Mouse (Mus musculus): ENCODE measurements around the gene Fgd4. TPM values are rescaled to one million over a fixed set of nuclear protein-coding genes. Genes with fewer than 3 reads are reported as not detected.

The Fgd4 gene
- polyA plus RNA-seq, 1 experiment from 2014 or later = 24.2 TPM

DNA sequence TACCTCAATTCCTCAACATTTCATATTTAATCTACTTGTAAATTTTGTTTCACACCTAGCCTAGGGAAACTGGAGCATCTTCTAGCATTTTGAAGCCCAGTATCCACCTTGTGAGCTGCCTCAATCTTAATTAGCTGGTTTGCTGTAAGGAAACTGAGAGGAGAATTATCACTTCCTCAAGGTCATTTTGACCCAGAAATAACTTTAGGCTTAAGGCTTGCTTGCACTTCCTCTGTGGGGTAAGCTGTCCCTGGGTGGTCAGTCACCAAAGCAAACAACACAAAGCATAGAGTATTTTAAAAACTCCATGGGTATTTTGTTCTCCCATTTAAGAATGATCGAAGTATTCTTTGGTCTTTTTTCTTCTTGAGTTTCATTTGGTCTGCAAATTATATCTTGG lies 27.2 kb downstream of the Fgd4 start:
- Histone ChIP-seq H3K4me2 (replicated peaks) (no peak overlapping the region), H3K9ac (no peak overlapping the region), H3K27me3 (ENCODE audit: control insufficient read depth, insufficient read depth, low read length) (no peaks in the 10 kb centered on the region), H3K27ac (no peak overlapping the region), H3K4me3 (replicated peaks; ENCODE audit: low read length) (no peak overlapping the region), H3K9me3 (ENCODE audit: control insufficient read depth, low read length) (no peaks in the 10 kb centered on the region), H3K4me1 (replicated peaks; ENCODE audit: control insufficient read depth, insufficient read depth, low read length) (no peaks in the 10 kb centered on the region), H3K36me3 (replicated peaks; ENCODE audit: control insufficient read depth, insufficient read depth) (no peaks in the 10 kb centered on the region)
- no peak for ATAC-seq (ENCODE audit: low FRiP score)
- 98% methylated on average over 1 of the region's 1 CpGs for WGBS
- DNase-seq (ENCODE audit: low spot score) = no peak

DNA sequence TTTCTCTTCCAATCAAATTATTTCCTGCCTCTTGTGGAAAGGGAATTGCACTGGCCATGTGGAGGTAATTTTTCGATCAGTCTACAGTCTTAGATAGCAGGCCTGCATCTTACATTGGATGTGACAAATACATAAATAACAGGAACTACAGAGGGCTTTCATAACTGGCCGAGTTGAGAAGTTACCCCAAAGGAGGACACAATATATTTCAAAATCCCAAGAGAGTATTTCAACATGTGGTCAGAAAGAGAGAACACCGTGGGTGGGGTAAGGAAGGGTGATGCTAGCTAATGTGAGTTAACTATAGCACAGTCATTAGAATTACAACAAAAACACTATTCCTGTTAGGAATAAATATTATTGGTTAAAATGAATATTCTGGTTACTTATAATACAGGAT lies 29.0 kb downstream of the Fgd4 start:
- DNase-seq (ENCODE audit: low spot score) = no peak
- ATAC-seq (ENCODE audit: low FRiP score) = no peak
- H3K36me3 ChIP-seq (replicated peaks; ENCODE audit: control insufficient read depth, insufficient read depth) = no peaks in the 10 kb centered on the region
- H3K9ac ChIP-seq = no peak overlapping the region
- no peak overlapping the region for H3K4me3 ChIP-seq (replicated peaks; ENCODE audit: low read length)
- H3K4me1 ChIP-seq (replicated peaks; ENCODE audit: control insufficient read depth, insufficient read depth, low read length) = no peaks in the 10 kb centered on the region
- no peak overlapping the region for H3K4me2 ChIP-seq (replicated peaks)
- no peak overlapping the region for H3K27ac ChIP-seq
- H3K27me3 ChIP-seq (ENCODE audit: control insufficient read depth, insufficient read depth, low read length) = no peaks in the 10 kb centered on the region
- no peaks in the 10 kb centered on the region for H3K9me3 ChIP-seq (ENCODE audit: control insufficient read depth, low read length)
- 84% methylated on average over 3 of the region's 3 CpGs for WGBS

GRCm38 (mm10) chr16:16566786-16567185 lies 33.6 kb downstream of the Fgd4 start:
- no peak overlapping the region for H3K27ac ChIP-seq
- 36% methylated on average over 1 of the region's 1 CpGs for WGBS
- DNase-seq (ENCODE audit: low spot score) (no peak), ATAC-seq (ENCODE audit: low FRiP score) (no peak)
- H3K4me2 ChIP-seq (replicated peaks) = no peak overlapping the region
- no peak overlapping the region for H3K9ac ChIP-seq
- H3K9me3 ChIP-seq (ENCODE audit: control insufficient read depth, low read length) = no peaks in the 10 kb centered on the region
- H3K4me1 ChIP-seq (replicated peaks; ENCODE audit: control insufficient read depth, insufficient read depth, low read length) = no peaks in the 10 kb centered on the region
- H3K4me3 ChIP-seq (replicated peaks; ENCODE audit: low read length) = no peak overlapping the region
- no peaks in the 10 kb centered on the region for H3K36me3 ChIP-seq (replicated peaks; ENCODE audit: control insufficient read depth, insufficient read depth)
- H3K27me3 ChIP-seq (ENCODE audit: control insufficient read depth, insufficient read depth, low read length) = no peaks in the 10 kb centered on the region

- H3K9me3 ChIP-seq (ENCODE audit: control insufficient read depth, low read length) = no peaks in the 10 kb centered on the region
- H3K4me2 ChIP-seq (replicated peaks) = no peak overlapping the region
- no peaks in the 10 kb centered on the region for H3K36me3 ChIP-seq (replicated peaks; ENCODE audit: control insufficient read depth, insufficient read depth)
- WGBS = 91% methylated on average over 5 of the region's 5 CpGs
- no peaks in the 10 kb centered on the region for H3K4me1 ChIP-seq (replicated peaks; ENCODE audit: control insufficient read depth, insufficient read depth, low read length)
- no peak overlapping the region for H3K4me3 ChIP-seq (replicated peaks; ENCODE audit: low read length)
- ATAC-seq (ENCODE audit: low FRiP score) = no peak
- H3K27me3 ChIP-seq (ENCODE audit: control insufficient read depth, insufficient read depth, low read length) = no peaks in the 10 kb centered on the region
- no peak overlapping the region for H3K9ac ChIP-seq
- DNase-seq (ENCODE audit: low spot score) = no peak
- H3K27ac ChIP-seq = no peak overlapping the region
Observed at GRCm38 (mm10) chr16:16566215-16566614, 34.1 kb downstream of the Fgd4 start.

GRCm38 (mm10) chr16:16565786-16566185 lies 34.6 kb downstream of the Fgd4 start:
- DNase-seq (ENCODE audit: low spot score) (no peak), ATAC-seq (ENCODE audit: low FRiP score) (no peak)
- H3K4me1 ChIP-seq (replicated peaks; ENCODE audit: control insufficient read depth, insufficient read depth, low read length) = no peaks in the 10 kb centered on the region
- no peaks in the 10 kb centered on the region for H3K27me3 ChIP-seq (ENCODE audit: control insufficient read depth, insufficient read depth, low read length)
- no peak overlapping the region for H3K4me3 ChIP-seq (replicated peaks; ENCODE audit: low read length)
- H3K27ac ChIP-seq = no peak overlapping the region
- H3K4me2 ChIP-seq (replicated peaks) = no peak overlapping the region
- no peak overlapping the region for H3K9ac ChIP-seq
- H3K36me3 ChIP-seq (replicated peaks; ENCODE audit: control insufficient read depth, insufficient read depth) = no peaks in the 10 kb centered on the region
- H3K9me3 ChIP-seq (ENCODE audit: control insufficient read depth, low read length) = no peaks in the 10 kb centered on the region

DNA sequence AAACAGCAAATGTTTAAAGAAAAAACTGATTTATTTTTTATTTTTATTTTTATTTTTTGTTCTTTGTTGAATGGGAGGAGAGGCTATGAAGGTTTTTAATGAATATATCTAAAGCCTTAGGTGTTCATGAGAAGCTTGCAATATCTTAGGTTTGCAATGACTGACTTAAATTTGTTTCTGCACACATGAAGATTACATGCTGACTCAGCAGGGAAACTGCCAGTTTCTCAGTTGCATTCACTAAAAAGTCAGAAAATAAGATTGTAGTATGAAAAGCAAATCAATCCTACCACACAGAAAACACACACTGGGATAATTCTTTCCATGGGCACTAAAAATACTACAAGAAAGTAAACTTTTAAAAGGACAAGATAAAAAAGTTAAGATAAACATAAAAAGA lies 39.6 kb downstream of the Fgd4 start:
- Histone ChIP-seq H3K4me1 (replicated peaks; ENCODE audit: control insufficient read depth, insufficient read depth, low read length) (peaks cover 20% of the 10 kb centered on the region), H3K36me3 (replicated peaks; ENCODE audit: control insufficient read depth, insufficient read depth) (no peaks in the 10 kb centered on the region), H3K9ac (no peak overlapping the region), H3K27me3 (ENCODE audit: control insufficient read depth, insufficient read depth, low read length) (no peaks in the 10 kb centered on the region), H3K27ac (0 out of 2 replicates have a peak overlapping the region, but pooled peaks have one; percentile 35), H3K9me3 (ENCODE audit: control insufficient read depth, low read length) (no peaks in the 10 kb centered on the region), H3K4me3 (replicated peaks; ENCODE audit: low read length) (no peak overlapping the region), H3K4me2 (replicated peaks) (peak overlapping the region; percentile 69; the same call in 1 of the 2 replicates)
- DNase-seq (ENCODE audit: low spot score) = no peak
- no peak for ATAC-seq (ENCODE audit: low FRiP score)

DNA sequence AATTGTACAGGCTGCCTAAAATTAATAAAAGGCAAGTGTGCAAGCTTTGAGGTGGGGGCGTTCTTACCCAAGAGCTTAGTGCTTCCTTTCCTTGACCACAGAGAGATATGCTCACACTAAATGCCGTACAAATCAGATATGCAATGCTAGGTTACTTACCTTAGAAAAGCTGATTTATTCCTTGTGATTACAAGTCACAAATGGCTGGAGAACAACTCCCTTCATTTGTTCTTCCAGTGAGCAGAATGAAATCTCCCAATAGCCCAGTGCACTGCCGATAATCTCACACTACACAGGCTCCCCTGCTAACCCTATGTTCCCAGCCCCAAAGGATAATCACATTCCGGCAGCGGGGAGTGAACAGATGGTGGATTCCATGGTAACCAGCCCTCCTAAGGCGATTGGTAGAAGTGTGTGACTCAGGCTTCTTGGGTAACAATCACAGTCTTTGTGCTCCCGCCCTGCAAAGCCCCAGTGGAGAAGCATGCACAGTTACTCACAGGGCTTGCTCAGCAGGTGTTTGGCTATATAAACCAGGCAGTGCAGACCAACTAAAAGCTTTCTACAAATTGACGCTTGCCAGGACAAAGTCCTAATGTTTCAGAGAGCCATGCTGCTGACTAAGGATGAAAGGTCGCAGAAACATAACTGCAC lies 40.3 kb downstream of the Fgd4 start:
- peak overlapping the region; percentile 72 for H3K9ac ChIP-seq
- peak overlapping the region; percentile 69 for H3K4me2 ChIP-seq (replicated peaks)
- DNase-seq (ENCODE audit: low spot score) = peak; percentile 85
- no peaks in the 10 kb centered on the region for H3K27me3 ChIP-seq (ENCODE audit: control insufficient read depth, insufficient read depth, low read length)
- peak overlapping the region; percentile 54 for H3K4me3 ChIP-seq (replicated peaks; ENCODE audit: low read length)
- H3K27ac ChIP-seq = peak overlapping the region; percentile 92
- H3K36me3 ChIP-seq (replicated peaks; ENCODE audit: control insufficient read depth, insufficient read depth) = no peaks in the 10 kb centered on the region
- WGBS = 3% methylated on average over 9 of the region's 9 CpGs
- H3K4me1 ChIP-seq (replicated peaks; ENCODE audit: control insufficient read depth, insufficient read depth, low read length) = peaks cover 23% of the 10 kb centered on the region
- ATAC-seq (ENCODE audit: low FRiP score) = peak; percentile 98
- no peaks in the 10 kb centered on the region for H3K9me3 ChIP-seq (ENCODE audit: control insufficient read depth, low read length)

GRCm38 (mm10) chr16:16559016-16559877 lies 41.1 kb downstream of the Fgd4 start:
- H3K4me3 ChIP-seq (replicated peaks; ENCODE audit: low read length) = peak overlapping the region; percentile 54
- peak overlapping the region; percentile 69 for H3K4me2 ChIP-seq (replicated peaks)
- 4% methylated on average over 3 of the region's 3 CpGs for WGBS
- peaks cover 23% of the 10 kb centered on the region for H3K4me1 ChIP-seq (replicated peaks; ENCODE audit: control insufficient read depth, insufficient read depth, low read length)
- no peaks in the 10 kb centered on the region for H3K36me3 ChIP-seq (replicated peaks; ENCODE audit: control insufficient read depth, insufficient read depth)
- H3K27ac ChIP-seq = peak overlapping the region; percentile 92
- H3K9ac ChIP-seq = peak overlapping the region; percentile 72
- no peaks in the 10 kb centered on the region for H3K9me3 ChIP-seq (ENCODE audit: control insufficient read depth, low read length)
- DNase-seq (ENCODE audit: low spot score) = peak; percentile 63
- ATAC-seq (ENCODE audit: low FRiP score) = peak; percentile 54
- no peaks in the 10 kb centered on the region for H3K27me3 ChIP-seq (ENCODE audit: control insufficient read depth, insufficient read depth, low read length)

GRCm38 (mm10) chr16:16557738-16558137 lies 42.6 kb downstream of the Fgd4 start:
- DNase-seq (ENCODE audit: low spot score) (no peak), ATAC-seq (ENCODE audit: low FRiP score) (no peak)
- no peaks in the 10 kb centered on the region for H3K27me3 ChIP-seq (ENCODE audit: control insufficient read depth, insufficient read depth, low read length)
- H3K36me3 ChIP-seq (replicated peaks; ENCODE audit: control insufficient read depth, insufficient read depth) = no peaks in the 10 kb centered on the region
- H3K9me3 ChIP-seq (ENCODE audit: control insufficient read depth, low read length) = no peaks in the 10 kb centered on the region
- peak overlapping the region; percentile 69 for H3K4me2 ChIP-seq (replicated peaks)
- peaks cover 27% of the 10 kb centered on the region for H3K4me1 ChIP-seq (replicated peaks; ENCODE audit: control insufficient read depth, insufficient read depth, low read length)
- WGBS = 69% methylated on average over 4 of the region's 4 CpGs
- H3K9ac ChIP-seq = peak overlapping the region; percentile 51
- H3K27ac ChIP-seq = no peak overlapping the region
- H3K4me3 ChIP-seq (replicated peaks; ENCODE audit: low read length) = peak overlapping the region; percentile 54
